Comparison of ENCODE assay signal across 9 mouse cellular contexts in the genomic region with DNA sequence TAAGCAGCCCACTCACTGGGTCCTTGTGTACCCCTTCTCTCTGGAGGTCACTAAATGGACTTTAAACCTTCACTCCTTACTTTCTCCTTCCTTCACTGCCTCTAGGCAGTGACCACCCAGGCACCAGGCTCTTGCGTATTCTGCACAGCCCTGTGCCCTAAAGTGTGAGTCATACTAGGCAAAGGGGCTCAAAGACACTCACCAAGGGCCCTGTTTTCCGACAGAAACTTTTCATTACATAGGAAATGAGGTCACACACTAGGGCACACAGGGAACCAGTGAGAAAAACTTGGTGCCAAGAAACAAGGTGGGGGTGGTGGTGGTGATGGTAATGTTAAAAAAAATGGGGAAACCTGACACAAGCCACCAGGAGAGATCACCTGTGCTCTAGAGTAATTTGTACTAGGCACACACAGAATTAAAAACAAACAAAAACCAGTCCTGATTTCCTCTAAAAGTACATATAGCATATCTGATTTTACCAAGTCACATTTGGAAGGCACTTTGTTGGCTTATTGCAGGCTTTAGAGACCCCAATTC. TPM values are rescaled to one million over a fixed set of nuclear protein-coding genes. Genes with fewer than 3 reads are reported as not detected.
DNase-seq lines count a peak whose midpoint lies in the region; ATAC-seq lines count a peak whose summit lies in the region.
"Had no signal": no experiment of that assay in that cellular context is flagged by ENCODE, and none has a peak within 500 bp of the region (broad histone marks: within the 10 kb centered on the region; RNA-seq: fewer than 3 reads in every experiment).

No protein-coding gene starts in this region.

- H3K4me2 ChIP-seq in heart, embryonic 11.5 days, result no peak overlapping the region
- no peak overlapping the region for H3K4me2 ChIP-seq in embryonic facial prominence, embryonic 12.5 days (replicated peaks)
- H3K4me2 ChIP-seq in limb, embryonic 13.5 days (replicated peaks), result peak overlapping the region; percentile 50
- H3K4me2 ChIP-seq: midbrain, embryonic 12.5 days had no signal

- H3K4me1 ChIP-seq in heart, embryonic 11.5 days (ENCODE audit: control insufficient read depth, insufficient read depth, low read length), result peaks cover 22% of the 10 kb centered on the region
- peaks cover 28% of the 10 kb centered on the region for H3K4me1 ChIP-seq in embryonic facial prominence, embryonic 12.5 days
- peaks cover 47% of the 10 kb centered on the region for H3K4me1 ChIP-seq in limb, embryonic 13.5 days

- H3K27ac ChIP-seq in heart, embryonic 11.5 days (ENCODE audit: low read depth, low read length), result 0 out of 2 replicates have a peak overlapping the region, but pooled peaks have one; percentile 5
- H3K27ac ChIP-seq in embryonic facial prominence, embryonic 12.5 days, result 0 out of 2 replicates have a peak overlapping the region, but pooled peaks have one; percentile 18
- peak overlapping the region; percentile 65 for H3K27ac ChIP-seq in limb, embryonic 13.5 days
- H3K27ac ChIP-seq: midbrain, embryonic 12.5 days had no signal

- no peak for ATAC-seq in heart, embryonic 11.5 days (replicated peaks; ENCODE audit: insufficient number of reproducible peaks, low FRiP score, low TSS enrichment)
- no peak for ATAC-seq in embryonic facial prominence, embryonic 12.5 days (ENCODE audit: insufficient number of reproducible peaks, insufficient read depth, low FRiP score, low TSS enrichment)
- ATAC-seq in limb, embryonic 13.5 days (ENCODE audit: low FRiP score, low read depth), result 0 out of 2 replicates have a peak, but pooled peaks have one; percentile 28

- no peak for DNase-seq in heart, adult 8-10 months (ENCODE audit: low spot score)
- peak; percentile 38 for DNase-seq in 3134 (ENCODE audit: extremely low read depth, insufficient read length, low spot score)
- DNase-seq in ovary, postnatal 14 days (ENCODE audit: low spot score), result no peak
- DNase-seq in embryo, embryonic 10.5 days (ENCODE audit: low spot score), result no peak
- DNase-seq in embryo, embryonic 10 days (ENCODE audit: low spot score), result no peak

- no peak overlapping the region for H3K9ac ChIP-seq in heart, embryonic 11.5 days (ENCODE audit: low read depth, low read length)
- no peak overlapping the region for H3K9ac ChIP-seq in embryonic facial prominence, embryonic 12.5 days
- H3K9ac ChIP-seq in limb, embryonic 13.5 days, result no peak overlapping the region
- H3K9ac ChIP-seq: midbrain, embryonic 12.5 days had no signal

- WGBS in heart, embryonic 11.5 days (ENCODE audit: insufficient replicate concordance), result 50% methylated on average over 2 of the region's 2 CpGs
- 32% methylated on average over 2 of the region's 2 CpGs for WGBS in embryonic facial prominence, embryonic 12.5 days
- 12% methylated on average over 2 of the region's 2 CpGs for WGBS in limb, embryonic 13.5 days

- no peaks in the 10 kb centered on the region for H3K36me3 ChIP-seq in heart, embryonic 11.5 days (ENCODE audit: control insufficient read depth, insufficient read depth, low read length)
- no peaks in the 10 kb centered on the region for H3K36me3 ChIP-seq in embryonic facial prominence, embryonic 12.5 days
- H3K36me3 ChIP-seq in limb, embryonic 13.5 days, result no peaks in the 10 kb centered on the region
- H3K36me3 ChIP-seq: midbrain, embryonic 12.5 days had no signal

- no peaks in the 10 kb centered on the region for H3K9me3 ChIP-seq in heart, embryonic 11.5 days (replicated peaks; ENCODE audit: control insufficient read depth, low read length)
- no peaks in the 10 kb centered on the region for H3K9me3 ChIP-seq in embryonic facial prominence, embryonic 12.5 days
- no peaks in the 10 kb centered on the region for H3K9me3 ChIP-seq in limb, embryonic 13.5 days
- H3K9me3 ChIP-seq: midbrain, embryonic 12.5 days had no signal

- no peaks in the 10 kb centered on the region for H3K27me3 ChIP-seq in heart, embryonic 11.5 days (ENCODE audit: control insufficient read depth, insufficient read depth, low read length)
- no peaks in the 10 kb centered on the region for H3K27me3 ChIP-seq in embryonic facial prominence, embryonic 12.5 days
- no peaks in the 10 kb centered on the region for H3K27me3 ChIP-seq in limb, embryonic 13.5 days
- H3K27me3 ChIP-seq: midbrain, embryonic 12.5 days had no signal

- no peak overlapping the region for H3K4me3 ChIP-seq in heart, embryonic 11.5 days (ENCODE audit: low read depth, low read length)
- H3K4me3 ChIP-seq in embryonic facial prominence, embryonic 12.5 days, result no peak overlapping the region
- H3K4me3 ChIP-seq in limb, embryonic 13.5 days, result no peak overlapping the region
- H3K4me3 ChIP-seq: midbrain, embryonic 12.5 days had no signal

RNA-seq across cellular contexts. Expression of a gene that starts 35.3 kb away (rescaled TPM):
- 16.3 and 21.7 TPM in 2 replicates for polyA plus RNA-seq in heart, embryonic 11.5 days (2014; fragmentation: Nextera tagmentation; extraction: Ambion mirVana)
- total RNA-seq in heart, adult 8-10 months (2022), result 100 to 1,000 TPM in 2 of 4 experiments, 10 to 100 TPM in 2; 86.5 to 107 (median 100) TPM
- 23.3 and 24.7 TPM in 2 replicates for polyA plus RNA-seq in embryonic facial prominence, embryonic 12.5 days (2016; fragmentation: Nextera tagmentation; extraction: Ambion mirVana)
- polyA plus RNA-seq in limb, embryonic 13.5 days (2015; fragmentation: Nextera tagmentation; extraction: Ambion mirVana), result 20.5 and 24.3 TPM in 2 replicates

Comparison
In these comparisons a context has a peak if more than half of its experiments do, and no peak if none do; other contexts are left out.
1. H3K27ac ChIP-seq: peak in every context shown above with its lines; median percentile 65 in limb, embryonic 13.5 days; 18 in embryonic facial prominence, embryonic 12.5 days; 5 in heart, embryonic 11.5 days.